ENCODE assay signal across 7 mouse cellular contexts in the genomic region with DNA sequence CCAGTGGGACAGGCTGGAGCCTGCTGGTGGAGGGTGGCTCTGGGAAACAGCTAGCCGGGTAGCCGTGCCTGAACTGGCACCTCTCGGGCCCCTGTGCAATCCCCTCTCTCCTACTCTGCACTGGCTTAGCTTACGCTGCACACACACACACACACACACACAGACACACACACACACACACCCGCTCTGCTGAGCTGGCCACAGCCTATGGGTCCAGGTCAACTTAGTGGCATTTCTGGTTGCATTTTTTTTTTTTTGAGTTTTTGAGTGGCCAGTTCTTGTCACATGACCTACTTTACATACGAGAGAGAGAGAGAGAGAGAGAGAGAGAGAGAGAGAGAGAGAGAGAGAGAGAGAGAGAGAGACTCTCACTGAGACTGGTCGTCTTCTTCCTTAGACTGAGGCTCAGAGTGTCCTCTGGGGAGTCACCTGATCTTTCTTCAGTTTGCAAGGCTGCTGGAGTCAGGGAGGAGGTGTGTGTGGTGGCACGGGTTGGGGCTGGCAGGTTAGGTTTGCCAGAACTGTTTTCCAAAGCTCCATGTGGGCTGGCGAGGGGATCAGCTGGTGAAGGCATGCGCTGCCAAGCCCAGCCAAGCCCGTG. TPM values are rescaled to one million over a fixed set of nuclear protein-coding genes. Genes with fewer than 3 reads are reported as not detected.
DNase-seq lines count a peak whose midpoint lies in the region; ATAC-seq lines count a peak whose summit lies in the region.

No protein-coding gene starts in this region.

- peak overlapping the region; percentile 31 for H3K27ac ChIP-seq in lung, embryonic 15.5 days
- peak overlapping the region; percentile 55; the same call in 1 of the 2 replicates for H3K27ac ChIP-seq in hindbrain, embryonic 12.5 days

- H3K9me3 ChIP-seq in lung, embryonic 15.5 days: no peaks in the 10 kb centered on the region
- no peaks in the 10 kb centered on the region for H3K9me3 ChIP-seq in hindbrain, embryonic 12.5 days (replicated peaks)

- H3K36me3 ChIP-seq in lung, embryonic 15.5 days: 0 out of 2 replicates have a peak, but pooled peaks cover 9% of the 10 kb centered on the region
- peaks cover 7% of the 10 kb centered on the region; the same call in 1 of the 2 replicates for H3K36me3 ChIP-seq in hindbrain, embryonic 12.5 days

- no peaks in the 10 kb centered on the region for H3K27me3 ChIP-seq in lung, embryonic 15.5 days
- no peaks in the 10 kb centered on the region for H3K27me3 ChIP-seq in hindbrain, embryonic 12.5 days

- H3K4me1 ChIP-seq in lung, embryonic 15.5 days: peaks cover 79% of the 10 kb centered on the region
- peaks cover 80% of the 10 kb centered on the region for H3K4me1 ChIP-seq in hindbrain, embryonic 12.5 days

- 38% methylated on average over 11 of the region's 11 CpGs for WGBS in lung, embryonic 15.5 days
- WGBS in hindbrain, embryonic 12.5 days: 40% methylated on average over 9 of the region's 11 CpGs

- DNase-seq in lung, postnatal 10 days: no peak
- DNase-seq in cerebellum, postnatal 14 days: peak; percentile 89 to 93
- peak; percentile 40 for DNase-seq in retina, postnatal 7 days (ENCODE audit: low read depth, low spot score)
- no peak for DNase-seq in spleen, postnatal 36 days (ENCODE audit: low spot score in 2 of 2)

- H3K4me2 ChIP-seq in lung, embryonic 15.5 days: peak overlapping the region; percentile 14; the same call in 1 of the 2 replicates
- H3K4me2 ChIP-seq in hindbrain, embryonic 12.5 days (replicated peaks): peak overlapping the region; percentile 31; the same call in 1 of the 2 replicates

- no peak for ATAC-seq in lung, embryonic 15.5 days (ENCODE audit: borderline replicate concordance, extremely low read depth, low FRiP score, low TSS enrichment)
- ATAC-seq in hindbrain, embryonic 12.5 days (ENCODE audit: low FRiP score): no peak
- no peak for ATAC-seq in frontal cortex, adult (ENCODE audit: low TSS enrichment)

- 0 out of 2 replicates have a peak overlapping the region, but pooled peaks have one; percentile 5 for H3K9ac ChIP-seq in lung, embryonic 15.5 days
- 0 out of 2 replicates have a peak overlapping the region, but pooled peaks have one; percentile 15 for H3K9ac ChIP-seq in hindbrain, embryonic 12.5 days

- H3K4me3 ChIP-seq in lung, embryonic 15.5 days: no peak overlapping the region
- H3K4me3 ChIP-seq in hindbrain, embryonic 12.5 days: no peak overlapping the region

RNA-seq across cellular contexts. Expression of gene Sec14l1, which starts 3.9 kb away (rescaled TPM):
- 68.9 and 73.9 TPM in 2 replicates for polyA plus RNA-seq in lung, embryonic 15.5 days (2015; fragmentation: Nextera tagmentation; extraction: Ambion mirVana)
- 76.2 and 77.6 TPM in 2 replicates for polyA plus RNA-seq in hindbrain, embryonic 12.5 days (2016; fragmentation: Nextera tagmentation; extraction: Ambion mirVana)

Comparison
In these comparisons a context has a peak if more than half of its experiments do, and no peak if none do; other contexts are left out.
1. DNase-seq: peak in cerebellum, postnatal 14 days (2 of 2) and retina, postnatal 7 days (single experiment); none in lung, postnatal 10 days (single experiment) and spleen, postnatal 36 days (0 of 2).